Comparison of ENCODE assay signal across 9 mouse cellular contexts in genomic region chr11:46056770-46057411, GRCm38 (mm10). TPM values are rescaled to one million over a fixed set of nuclear protein-coding genes. Genes with fewer than 3 reads are reported as not detected.
DNase-seq lines count a peak whose midpoint lies in the region; ATAC-seq and TF ChIP-seq lines count a peak whose summit lies in the region.
"Had no signal": no experiment of that assay in that cellular context is flagged by ENCODE, and none has a peak within 500 bp of the region (broad histone marks: within the 10 kb centered on the region; RNA-seq: fewer than 3 reads in every experiment).

No protein-coding gene starts in this region.

- H3K36me3 ChIP-seq in liver, embryonic 15.5 days (replicated peaks), result no peaks in the 10 kb centered on the region
- no peaks in the 10 kb centered on the region for H3K36me3 ChIP-seq in stomach, embryonic 16.5 days (ENCODE audit: control insufficient read depth, insufficient read depth, low read length)
- H3K36me3 ChIP-seq: G1E had no signal

- peak overlapping the region; percentile 85 for H3K27ac ChIP-seq in embryonic fibroblast, embryonic 13.5 days (ENCODE audit: insufficient read depth, low read length)
- H3K27ac ChIP-seq in liver, embryonic 15.5 days (replicated peaks), result no peak overlapping the region
- H3K27ac ChIP-seq in stomach, embryonic 16.5 days (ENCODE audit: low read length), result peak overlapping the region; percentile 91

- DNase-seq in cerebellum, postnatal 14 days, result peak; percentile 60 to 68
- DNase-seq in cerebellum, adult 11-12 months, result no peak
- peak; percentile 47 for DNase-seq in CD4-positive, CD25-positive, alpha-beta regulatory T cell, adult 2 months (ENCODE audit: low read depth, low spot score)
- DNase-seq in heart, postnatal 4 days, result peak; percentile 68

- peaks cover 92% of the 10 kb centered on the region for H3K27me3 ChIP-seq in liver, embryonic 15.5 days
- H3K27me3 ChIP-seq in stomach, embryonic 16.5 days (ENCODE audit: control insufficient read depth, insufficient read depth, low read length), result no peaks in the 10 kb centered on the region; the same call in 1 of the 2 replicates

- peak; percentile 42; the same call in 1 of the 2 replicates for TF ChIP-seq POLR2A in embryonic fibroblast, embryonic 13.5 days (IDR thresholded peaks at IDR 0.05; ENCODE audit: low read depth, low read length)

- peak overlapping the region; percentile 89 for H3K4me3 ChIP-seq in embryonic fibroblast, embryonic 13.5 days (ENCODE audit: insufficient read depth, low read length)
- peak overlapping the region; percentile 40 for H3K4me3 ChIP-seq in liver, embryonic 15.5 days (replicated peaks)
- H3K4me3 ChIP-seq in stomach, embryonic 16.5 days (replicated peaks; ENCODE audit: low read length), result peak overlapping the region; percentile 66

- peak overlapping the region; percentile 51; the same call in 1 of the 2 replicates for H3K4me2 ChIP-seq in liver, embryonic 15.5 days
- peak overlapping the region; percentile 60 for H3K4me2 ChIP-seq in stomach, embryonic 16.5 days (ENCODE audit: low read depth, low read length)

- no peak overlapping the region for H3K9ac ChIP-seq in liver, embryonic 15.5 days
- peak overlapping the region; percentile 83 for H3K9ac ChIP-seq in stomach, embryonic 16.5 days (ENCODE audit: low read length)

- H3K4me1 ChIP-seq in embryonic fibroblast, embryonic 13.5 days (ENCODE audit: control insufficient read depth, insufficient read depth, low read length), result peaks cover 8% of the 10 kb centered on the region
- H3K4me1 ChIP-seq in liver, embryonic 15.5 days (replicated peaks), result peaks cover 7% of the 10 kb centered on the region; the same call in 1 of the 2 replicates
- H3K4me1 ChIP-seq in stomach, embryonic 16.5 days (ENCODE audit: control insufficient read depth, insufficient read depth, low read length), result peaks cover 7% of the 10 kb centered on the region

- 3% methylated on average over 25 of the region's 25 CpGs for WGBS in liver, embryonic 15.5 days (ENCODE audit: insufficient replicate concordance)
- WGBS in stomach, embryonic 16.5 days, result 2% methylated on average over 25 of the region's 25 CpGs

- ATAC-seq in liver, embryonic 15.5 days (ENCODE audit: insufficient read depth), result no peak
- 0 out of 2 replicates have a peak, but pooled peaks have one; percentile 5 for ATAC-seq in stomach, embryonic 16.5 days (ENCODE audit: insufficient read depth, low FRiP score)
- ATAC-seq in granulocyte monocyte progenitor cell, adult 5-6 weeks (replicated peaks; ENCODE audit: poor library complexity, severe bottlenecking), result no peak

- no peaks in the 10 kb centered on the region for H3K9me3 ChIP-seq in liver, embryonic 15.5 days (replicated peaks)
- H3K9me3 ChIP-seq in stomach, embryonic 16.5 days (replicated peaks; ENCODE audit: control insufficient read depth, low read length), result no peaks in the 10 kb centered on the region
- H3K9me3 ChIP-seq: G1E had no signal

- no peak for TF ChIP-seq CTCF in embryonic fibroblast, embryonic 13.5 days (IDR thresholded peaks at IDR 0.05; ENCODE audit: borderline replicate concordance, insufficient read depth, low read length)

RNA-seq across cellular contexts. Expression of gene Adam19, which starts 1.1 kb away (rescaled TPM):
- 91.6 and 111 TPM in 2 replicates for polyA plus RNA-seq in embryonic fibroblast, embryonic 13.5 days (2011; ENCODE audit: insufficient read length, low read depth, missing spikeins)
- total RNA-seq in heart, postnatal 4 days (2021), result 100 to 1,000 TPM; 161 to 163 TPM
- 0.93 and 0.98 TPM in 2 replicates for polyA plus RNA-seq in liver, embryonic 15.5 days (2015; fragmentation: Nextera tagmentation; extraction: Ambion mirVana)
- 22.0 and 22.4 TPM in 2 replicates for polyA plus RNA-seq in stomach, embryonic 16.5 days (2015; fragmentation: Nextera tagmentation; extraction: Ambion mirVana)
- total RNA-seq in granulocyte monocyte progenitor cell, adult 5-6 weeks (2014; fragmentation: Nextera tagmentation), result 0.19 TPM in 1 of 2 replicates, not detected in the other
- total RNA-seq in granulocyte monocyte progenitor cell, adult 5-6 weeks (2017), result 0.26 and 0.43 TPM in 2 replicates
- polyA plus RNA-seq: G1E had no signal

RNA-seq across cellular contexts. Expression of gene Gm12166, which starts 4.8 kb away (rescaled TPM):
- 3.0 and 15.8 TPM in 2 replicates for polyA plus RNA-seq in embryonic fibroblast, embryonic 13.5 days (2011; ENCODE audit: insufficient read length, low read depth, missing spikeins)
- total RNA-seq in heart, postnatal 4 days (2021), result 1 to 10 TPM; 2.7 to 4.0 TPM
- 3.4 TPM in 2 replicates for polyA plus RNA-seq in liver, embryonic 15.5 days (2015; fragmentation: Nextera tagmentation; extraction: Ambion mirVana)
- polyA plus RNA-seq in stomach, embryonic 16.5 days (2015; fragmentation: Nextera tagmentation; extraction: Ambion mirVana), result 4.7 and 7.9 TPM in 2 replicates
- 9.0 and 11.9 TPM in 2 replicates for total RNA-seq in granulocyte monocyte progenitor cell, adult 5-6 weeks (2014; fragmentation: Nextera tagmentation)
- 20.7 and 35.7 TPM in 2 replicates for total RNA-seq in granulocyte monocyte progenitor cell, adult 5-6 weeks (2017)

Comparison
In these comparisons a context has a peak if more than half of its experiments do, and no peak if none do; other contexts are left out.
1. RNA of gene Adam19, which starts 1.1 kb away (polyA plus RNA-seq): 91.6 to 111 TPM in embryonic fibroblast, embryonic 13.5 days and 22.0 to 22.4 TPM in stomach, embryonic 16.5 days; 0.93 to 0.98 TPM in liver, embryonic 15.5 days; every median in the first group is over 10 times any median in the second.
2. Peak in every context shown above with its lines, with median percentiles within 50 percentile points of each other: H3K4me3 ChIP-seq.